Mouse (Mus musculus): Measurements from ENCODE around the gene Otor. TPM values are rescaled to one million over a fixed set of nuclear protein-coding genes. Genes with fewer than 3 reads are reported as not detected.

The Otor gene
- total RNA-seq, 4 experiments from 2014 or later: not detected

DNA sequence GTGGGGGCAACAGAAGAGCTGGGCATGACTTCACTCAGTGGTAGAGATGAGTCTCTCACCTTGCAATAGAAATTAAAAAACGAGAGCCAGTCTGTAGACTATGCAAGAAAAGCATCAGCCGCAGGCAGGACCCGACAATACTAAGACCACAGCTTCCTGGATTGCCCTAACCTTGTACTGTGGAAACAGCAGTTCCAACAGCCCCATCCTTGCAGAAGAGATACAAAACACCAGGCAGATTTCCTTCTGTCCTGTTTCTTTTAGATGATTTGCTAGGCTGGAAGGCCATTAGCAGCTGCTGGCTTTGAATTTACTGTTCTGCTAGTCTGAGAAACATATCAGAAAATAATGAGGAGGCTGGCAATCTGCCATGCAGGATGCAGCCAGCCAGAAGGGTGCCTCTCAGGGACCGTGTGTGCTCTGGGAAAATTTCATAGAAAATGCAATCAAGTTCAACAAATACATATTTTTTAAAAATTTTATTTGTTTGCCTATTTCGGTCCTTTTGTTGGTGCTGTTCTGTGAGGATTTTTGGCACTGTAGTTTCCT lies 52.9 kb downstream of the Otor start:
- DNase-seq: no peak

Other genes starting within 250 kb of the Otor start
- gene Kif16b, start 176.9 kb upstream of the Otor start, total RNA-seq (2022): 10 to 100 TPM; 27.3 to 42.6 (median 38.4) TPM
- gene Snrpb2, start 15.4 kb upstream of the Otor start, total RNA-seq (2022): 10 to 100 TPM; 38.5 to 46.3 (median 40.4) TPM

All from adrenal gland, adult 8-10 months (tissue).